Mouse (Mus musculus) kidney, adult 18-20 months (tissue): ENCODE data around the gene Dnaic2.

Source experiments
- DNase-seq: peaks from one replicate; pipeline ENCODE4 v3.0.0; 2021

Gene Dnaic2

DNA sequence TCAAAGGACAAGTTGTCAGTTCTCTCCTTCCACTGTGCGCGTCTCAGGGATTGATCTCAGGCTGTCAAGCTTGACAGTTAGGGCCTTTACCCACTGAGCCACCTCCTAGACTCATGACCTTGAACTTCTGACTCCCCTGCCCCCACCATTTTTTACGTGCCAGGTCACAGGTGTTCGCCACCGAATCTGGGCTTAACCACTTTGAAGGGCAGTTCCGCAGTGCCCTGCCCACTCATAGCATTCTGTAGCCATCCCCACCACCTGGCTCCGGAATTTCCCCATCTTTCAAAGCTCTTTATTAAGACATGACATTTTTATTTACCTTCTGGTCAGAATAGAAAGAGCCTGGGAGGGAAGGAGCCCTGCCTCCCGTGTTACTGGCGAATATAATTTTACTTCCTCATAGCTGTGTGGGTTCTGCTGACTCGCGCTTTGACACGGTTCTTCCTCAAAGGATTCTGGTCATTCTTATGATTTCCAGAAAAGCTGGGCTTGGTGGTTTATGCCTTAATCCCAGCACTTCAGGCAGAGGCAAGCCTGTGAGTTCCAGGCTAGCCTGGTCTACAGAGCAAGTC, 20.4 kb downstream of the Dnaic2 start:
- DNase-seq = no peak

DNA sequence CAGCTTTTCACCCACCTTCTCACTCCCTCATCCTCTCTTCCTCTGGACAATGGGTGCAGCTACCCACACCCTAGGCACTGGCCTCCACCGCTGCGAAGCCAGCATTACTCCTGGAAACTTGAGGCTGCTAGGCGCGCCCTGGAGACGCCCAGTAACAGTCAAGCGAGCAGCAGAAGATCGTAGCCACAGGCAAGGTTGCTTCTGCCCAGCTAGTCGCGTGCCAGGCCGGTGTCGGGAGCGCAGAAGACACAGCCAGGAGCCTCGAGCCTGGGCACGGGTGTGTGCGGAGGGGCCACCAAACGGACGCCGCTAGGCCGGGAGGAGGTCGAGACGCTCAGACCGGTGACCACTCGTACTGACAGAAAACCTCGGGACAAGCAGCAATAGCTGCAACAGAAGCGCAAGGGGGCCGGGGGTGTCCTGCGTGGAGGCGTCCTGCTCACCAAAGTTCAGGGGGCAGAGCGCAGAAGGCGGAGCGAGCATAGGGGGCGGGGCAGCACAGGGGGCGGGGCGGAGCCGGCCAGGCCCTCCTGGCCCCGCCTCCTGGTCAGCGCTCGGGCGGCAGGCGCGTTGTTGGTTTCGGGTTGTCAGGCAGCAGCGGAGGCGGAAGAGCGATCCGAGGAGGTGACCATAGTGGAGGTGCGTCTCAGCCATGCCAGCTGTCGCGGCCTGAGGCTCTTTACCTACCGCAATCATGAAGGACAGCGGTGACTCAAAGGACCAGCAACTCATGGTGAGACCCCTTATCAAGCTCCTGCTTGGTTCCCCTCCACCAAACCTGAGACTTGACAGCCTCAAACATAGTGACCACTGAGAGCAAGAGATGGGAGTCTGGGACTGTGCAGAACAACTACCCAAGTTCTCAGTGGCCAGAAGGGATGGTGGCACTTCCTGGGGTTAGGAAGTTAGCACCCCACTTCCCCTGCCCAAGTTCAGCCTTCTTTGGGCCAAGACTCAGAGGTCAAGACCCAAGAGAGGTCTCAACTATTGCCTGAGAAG, 37.9 kb downstream of the Dnaic2 start, which contains the start of gene Kif19a:
TSS of gene Kif19a (plus strand) at position 569 of the 999 bp plus-strand sequence.
- peak; percentile 66 for DNase-seq

GRCm38 (mm10) chr11:114769911-114770310, 42.7 kb downstream of the Dnaic2 start:
- no peak for DNase-seq

DNA sequence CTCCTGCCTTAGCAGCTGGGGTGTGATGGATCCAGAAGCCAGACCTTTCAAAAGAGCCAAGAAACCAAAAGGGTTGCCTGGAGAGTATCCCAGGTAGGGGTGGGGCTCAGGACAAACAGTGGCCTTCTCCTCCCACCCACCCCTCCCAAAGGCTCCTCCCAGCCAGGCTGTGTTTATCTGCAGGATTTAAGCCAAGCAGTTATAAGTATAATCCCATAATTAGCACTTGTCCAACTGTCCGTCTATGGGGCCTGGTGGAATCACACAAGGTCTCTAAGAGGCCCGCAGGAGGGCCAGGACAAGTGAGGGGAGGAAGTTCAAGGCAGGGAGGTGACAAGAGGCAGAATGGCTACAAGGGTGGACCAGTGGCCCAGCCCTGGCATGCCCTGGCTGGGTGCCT, 44.7 kb downstream of the Dnaic2 start:
- no peak for DNase-seq

- no peak for DNase-seq
Observed at GRCm38 (mm10) chr11:114780076-114780475, 52.9 kb downstream of the Dnaic2 start.

DNA sequence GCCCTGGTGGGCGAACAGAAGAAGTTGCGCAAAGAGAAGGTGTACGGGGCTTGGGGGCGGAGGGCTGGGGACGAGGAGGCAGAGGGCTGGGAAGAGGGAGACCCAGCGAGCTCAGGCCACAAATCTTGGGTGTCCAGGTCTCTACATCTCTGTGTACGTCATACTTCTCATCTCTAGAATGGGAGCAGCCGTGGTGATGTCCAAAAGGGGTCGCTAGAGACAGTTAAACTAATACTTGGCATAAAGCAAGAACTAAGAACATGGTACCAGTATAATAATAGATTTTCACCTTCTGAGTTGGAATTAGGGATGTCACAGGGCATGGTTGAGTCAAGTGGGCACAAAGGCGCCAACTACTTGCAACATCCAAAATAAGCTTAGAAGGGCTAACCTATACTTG, 58.7 kb downstream of the Dnaic2 start:
- no peak for DNase-seq

DNA sequence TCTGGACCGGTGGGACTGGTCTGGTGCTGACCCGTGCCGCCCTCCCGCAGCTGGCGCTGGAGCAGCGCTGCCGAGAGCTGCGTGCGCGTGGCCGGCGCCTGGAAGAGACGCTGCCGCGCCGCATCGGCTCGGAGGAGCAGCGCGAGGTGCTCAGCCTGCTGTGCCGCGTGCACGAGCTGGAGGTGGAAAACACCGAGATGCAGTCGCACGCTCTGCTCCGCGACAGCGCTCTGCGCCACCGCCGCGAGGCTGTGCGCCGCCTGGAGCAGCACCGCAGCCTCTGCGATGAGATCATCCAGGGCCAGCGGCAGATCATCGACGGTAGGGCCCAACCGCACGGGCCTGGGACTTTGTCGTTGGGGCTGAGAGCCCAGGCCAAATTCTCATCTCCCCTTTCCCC, 59.1 kb downstream of the Dnaic2 start:
- DNase-seq = no peak

- DNase-seq = no peak
Observed at GRCm38 (mm10) chr11:114787611-114788010, 60.4 kb downstream of the Dnaic2 start.

GRCm38 (mm10) chr11:114789061-114789714, 62.0 kb downstream of the Dnaic2 start:
- DNase-seq = peak; percentile 77

- DNase-seq = no peak
Observed at GRCm38 (mm10) chr11:114789716-114790115, 62.5 kb downstream of the Dnaic2 start.

DNA sequence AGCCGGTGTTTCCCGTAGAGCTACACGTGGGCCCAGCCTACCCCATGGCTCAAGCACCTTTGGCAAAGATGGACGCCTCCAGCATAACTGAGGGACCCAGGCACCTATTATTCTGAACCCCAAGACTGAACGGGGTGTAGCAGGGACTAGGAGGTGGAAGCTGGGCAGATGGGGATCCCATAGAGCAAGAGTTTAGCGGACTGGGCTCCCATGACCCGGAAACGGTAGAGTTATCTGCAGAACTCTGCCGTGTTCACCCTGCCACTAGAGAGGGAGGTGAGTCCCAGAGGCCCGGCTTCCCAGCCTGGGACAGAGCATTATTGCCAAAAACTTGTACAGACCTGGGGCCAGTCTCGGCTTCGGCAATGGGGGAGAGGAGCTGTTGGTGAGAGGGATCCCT, 63.0 kb downstream of the Dnaic2 start:
- DNase-seq = no peak

GRCm38 (mm10) chr11:114790841-114791240, 63.6 kb downstream of the Dnaic2 start:
- no peak for DNase-seq

GRCm38 (mm10) chr11:114791351-114791889, 64.2 kb downstream of the Dnaic2 start:
- no peak for DNase-seq

DNA sequence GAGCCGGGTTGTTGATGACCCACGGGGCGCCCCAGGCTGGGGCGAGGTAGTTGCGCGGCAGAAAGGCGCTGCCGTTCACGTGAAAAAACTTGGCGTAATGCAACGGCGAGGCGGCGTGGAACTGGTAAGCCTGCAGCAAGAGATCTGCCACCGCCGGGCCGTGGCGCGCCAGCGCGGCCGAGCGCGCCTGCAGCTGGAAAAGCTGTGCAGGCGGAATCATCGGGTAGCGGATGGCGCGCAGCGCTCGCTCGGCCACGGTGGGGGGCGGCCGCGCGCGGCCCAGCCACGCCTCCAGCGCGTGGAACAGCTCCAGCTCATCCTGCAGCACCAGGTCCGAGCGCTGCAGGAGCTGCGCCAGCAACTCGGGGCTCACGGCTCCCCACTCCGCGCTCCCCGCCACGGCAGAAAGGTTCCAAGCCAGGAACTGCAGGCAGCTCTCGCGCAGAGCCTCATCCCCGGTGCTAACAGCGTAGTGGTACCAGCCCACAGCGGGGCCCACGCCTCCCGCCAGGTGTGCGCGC, 64.7 kb downstream of the Dnaic2 start:
- no peak for DNase-seq

DNA sequence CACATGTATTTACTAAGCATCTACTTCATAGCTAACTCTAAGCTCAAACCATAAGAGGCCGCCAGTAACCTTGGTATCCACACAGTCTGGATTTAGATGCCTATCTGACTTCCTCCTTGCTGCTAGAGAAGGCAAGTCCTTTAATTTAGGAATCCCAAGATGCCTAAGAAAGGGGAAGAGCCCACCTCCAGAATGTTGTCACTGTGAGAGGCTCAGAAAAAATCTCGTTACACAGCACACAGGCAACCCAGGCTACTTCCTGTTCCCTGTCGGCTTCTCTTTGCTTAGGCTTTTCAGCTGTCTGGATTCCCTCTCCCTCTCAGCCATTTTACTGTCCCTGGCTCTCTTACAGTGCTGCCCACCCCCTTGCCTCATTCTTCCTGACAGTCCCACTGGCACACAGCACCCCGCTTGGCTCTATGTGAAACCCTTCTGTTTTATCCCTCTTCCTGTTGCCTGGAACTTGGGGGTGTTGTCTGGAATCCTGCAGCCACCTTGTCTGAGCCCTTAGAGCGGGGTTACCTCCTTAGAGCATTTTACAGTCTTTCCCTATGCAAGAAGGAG, 65.8 kb downstream of the Dnaic2 start:
- no peak for DNase-seq

- DNase-seq = no peak
Observed at GRCm38 (mm10) chr11:114793868-114794545, 66.8 kb downstream of the Dnaic2 start.

- no peak for DNase-seq
Observed at GRCm38 (mm10) chr11:114794691-114795090, 67.5 kb downstream of the Dnaic2 start.

- peak; percentile 53 for DNase-seq
Observed at GRCm38 (mm10) chr11:114795231-114795746, 68.1 kb downstream of the Dnaic2 start.

DNA sequence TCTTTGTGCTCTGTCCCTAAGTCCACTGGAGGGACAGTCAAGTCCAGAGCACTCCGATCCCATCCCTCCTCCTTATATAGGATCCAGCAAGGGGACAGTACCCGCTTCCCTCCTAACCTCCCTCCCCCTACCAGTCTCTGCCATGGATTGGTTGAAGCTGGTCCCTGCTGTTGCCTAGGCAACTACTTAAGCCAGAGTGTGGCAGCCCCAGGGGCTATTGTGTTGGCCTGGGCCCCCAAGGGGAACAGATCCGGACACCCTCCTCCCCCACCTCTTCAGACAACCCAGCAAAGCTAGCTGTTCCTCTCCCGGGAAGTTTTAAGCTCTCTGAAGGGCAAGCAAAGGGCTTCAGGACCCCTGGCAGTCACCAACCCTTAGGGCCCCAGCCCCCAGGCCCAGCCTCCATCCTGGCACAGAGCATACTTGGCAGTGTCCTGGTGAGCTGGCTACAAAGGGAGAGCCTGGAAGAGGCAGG, 68.7 kb downstream of the Dnaic2 start, which contains the start of gene Btbd17:
TSS of gene Btbd17 (minus strand) at position 98 of the 475 bp plus-strand sequence.
- DNase-seq = no peak

- DNase-seq = no peak
Observed at GRCm38 (mm10) chr11:114797176-114797575, 70.0 kb downstream of the Dnaic2 start.

DNA sequence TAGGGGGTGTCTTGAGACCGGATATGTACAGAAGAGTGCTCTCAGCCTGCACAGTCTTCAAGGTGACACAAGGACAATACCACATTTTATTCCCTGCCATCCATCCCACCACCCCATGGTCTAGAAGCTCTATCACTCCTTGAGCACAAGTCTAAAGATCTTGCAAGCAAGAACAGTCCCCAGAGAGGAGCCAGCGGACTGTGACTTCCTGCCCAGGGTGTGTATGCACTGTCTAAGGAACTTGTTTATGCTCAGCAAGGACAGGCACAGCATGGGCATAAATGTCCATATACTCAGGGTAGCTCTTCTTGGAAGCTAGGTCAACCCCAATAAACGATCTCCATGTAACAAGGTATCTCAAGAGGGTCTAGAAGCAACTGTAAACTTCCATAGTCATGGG, 70.8 kb downstream of the Dnaic2 start:
- DNase-seq = no peak

- no peak for DNase-seq
Observed at GRCm38 (mm10) chr11:114798624-114799023, 71.4 kb downstream of the Dnaic2 start, which contains the start of gene Gpr142. Gene Gpr142 (plus strand): TSS chr11:114798924.
